Mouse (Mus musculus): ENCODE measurements around the gene P2ry10.
"Not testable (repeated sequence)": the region's sequence is repeated elsewhere in the genome, so short reads cannot be mapped to it uniquely, and the experiment has no call there.

Gene P2ry10

GRCm38 (mm10) chrX:107088177-107088576, at the start of gene P2ry10:
TSS of gene P2ry10 (plus strand) at chrX:107088492.
- ChIA-PET POLR2A (no interaction called here), CTCF (no interaction called here)

- POLR2A ChIA-PET: no interaction called here
- CTCF ChIA-PET: no interaction called here
Measured at GRCm38 (mm10) chrX:107039146-107039545, 49.1 kb upstream of the P2ry10 start.

- ChIA-PET CTCF (no interaction called here), POLR2A (no interaction called here)
Measured at GRCm38 (mm10) chrX:107039635-107040034, 48.7 kb upstream of the P2ry10 start.

GRCm38 (mm10) chrX:107042367-107042766, 45.9 kb upstream of the P2ry10 start:
- CTCF ChIA-PET: no interaction called here
- POLR2A ChIA-PET: no interaction called here

- CTCF ChIA-PET, POLR2A ChIA-PET: not testable (repeated sequence)
Measured at GRCm38 (mm10) chrX:107083407-107083806, 4.9 kb upstream of the P2ry10 start.

GRCm38 (mm10) chrX:107084320-107084719, 4.0 kb upstream of the P2ry10 start:
- POLR2A ChIA-PET: no interaction called here
- CTCF ChIA-PET: no interaction called here

GRCm38 (mm10) chrX:107089131-107089530, 839 bp downstream of the P2ry10 start:
- ChIA-PET POLR2A (no interaction called here), CTCF (no interaction called here)

GRCm38 (mm10) chrX:107089930-107090329, 1.6 kb downstream of the P2ry10 start:
- ChIA-PET POLR2A (no interaction called here), CTCF (no interaction called here)

GRCm38 (mm10) chrX:107095633-107096032, 7.3 kb downstream of the P2ry10 start:
- POLR2A ChIA-PET: no interaction called here
- CTCF ChIA-PET: no interaction called here

- POLR2A ChIA-PET: no interaction called here
- CTCF ChIA-PET: no interaction called here
Measured at GRCm38 (mm10) chrX:107116333-107116732, 28.0 kb downstream of the P2ry10 start.

- POLR2A ChIA-PET: no interaction called here
- CTCF ChIA-PET: no interaction called here
Measured at GRCm38 (mm10) chrX:107116987-107117386, 28.7 kb downstream of the P2ry10 start.

- CTCF ChIA-PET: no interaction called here
- POLR2A ChIA-PET: no interaction called here
Measured at GRCm38 (mm10) chrX:107143184-107143583, 54.9 kb downstream of the P2ry10 start.

GRCm38 (mm10) chrX:107143930-107144329, 55.6 kb downstream of the P2ry10 start:
- POLR2A ChIA-PET: no interaction called here
- CTCF ChIA-PET: no interaction called here

GRCm38 (mm10) chrX:107148681-107149080, 60.4 kb downstream of the P2ry10 start, which contains the start of gene P2ry10b:
TSS of gene P2ry10b (plus strand) at chrX:107148927.
- ChIA-PET CTCF (no interaction called here), POLR2A (no interaction called here)

- ChIA-PET POLR2A (no interaction called here), CTCF (no interaction called here)
Measured at GRCm38 (mm10) chrX:107149391-107149993, 61.2 kb downstream of the P2ry10 start.

- POLR2A ChIA-PET: no interaction called here
Measured at GRCm38 (mm10) chrX:107150027-107150426, 61.7 kb downstream of the P2ry10 start.

GRCm38 (mm10) chrX:107150752-107151515, 62.6 kb downstream of the P2ry10 start:
- ChIA-PET POLR2A (no interaction called here), CTCF (no interaction called here)

More at GRCm38 (mm10) chrX:107150027-107150426, 61.7 kb downstream of the P2ry10 start:
- CTCF ChIA-PET: no interaction called here

Data from embryonic stem cell, embryonic (primary cell).